Mouse (Mus musculus): ENCODE results near the gene Insr. TPM values are rescaled to one million over a fixed set of nuclear protein-coding genes. Genes with fewer than 3 reads are reported as not detected.

The Insr gene
- polyA plus RNA-seq, 1 experiment from 2014 or later, result 13.8 TPM

- no peak for TF ChIP-seq CTCF (IDR thresholded peaks at IDR 0.05)
- ATAC-seq, result no peak
- in situ Hi-C loops (cut with MboI; ENCODE audit: low pct_unique_long_range_greater_than_20kb), result no loop called here
- ChIA-PET CTCF (interaction anchor here (1.2 kb wide), 1 partner anchor 14 kb away, joined by 4 read pairs; no protein-coding TSS in a partner anchor), POLR2A (no interaction called here)
- DNase-seq (ENCODE audit: low read depth, low spot score), result no peak
- H3K27me3 ChIP-seq, result no peaks in the 10 kb centered on the region
Measured at GRCm38 (mm10) chr8:3273799-3274198, 5.6 kb downstream of the Insr start.

GRCm38 (mm10) chr8:3267449-3267761 lies 12.0 kb downstream of the Insr start:
- no peak for DNase-seq (ENCODE audit: low read depth, low spot score)
- CTCF ChIA-PET, result no interaction called here
- H3K27me3 ChIP-seq, result no peaks in the 10 kb centered on the region
- POLR2A ChIA-PET, result no interaction called here
- no peak for TF ChIP-seq CTCF (IDR thresholded peaks at IDR 0.05)
- in situ Hi-C loops (cut with MboI; ENCODE audit: low pct_unique_long_range_greater_than_20kb), result no loop called here
- ATAC-seq, result no peak

- H3K27me3 ChIP-seq, result no peaks in the 10 kb centered on the region
- DNase-seq (ENCODE audit: low read depth, low spot score) (no peak), ATAC-seq (no peak)
- CTCF ChIA-PET, result no interaction called here
- POLR2A ChIA-PET, result interaction anchor here (1.1 kb wide), 1 partner anchor 37 kb away, joined by 4 read pairs; no protein-coding TSS in a partner anchor
- no peak for TF ChIP-seq CTCF (IDR thresholded peaks at IDR 0.05)
- in situ Hi-C loops (cut with MboI; ENCODE audit: low pct_unique_long_range_greater_than_20kb), result no loop called here
Measured at GRCm38 (mm10) chr8:3266686-3267448, 12.6 kb downstream of the Insr start.

GRCm38 (mm10) chr8:3265182-3265581 lies 14.2 kb downstream of the Insr start:
- CTCF ChIA-PET, result no interaction called here
- no peak for TF ChIP-seq CTCF (IDR thresholded peaks at IDR 0.05)
- in situ Hi-C loops (cut with MboI; ENCODE audit: low pct_unique_long_range_greater_than_20kb), result no loop called here
- POLR2A ChIA-PET, result no interaction called here
- no peak for ATAC-seq
- H3K27me3 ChIP-seq, result no peaks in the 10 kb centered on the region
- DNase-seq (ENCODE audit: low read depth, low spot score), result no peak

- no peak for DNase-seq (ENCODE audit: low read depth, low spot score)
- TF ChIP-seq CTCF (IDR thresholded peaks at IDR 0.05), result no peak
- in situ Hi-C loops (cut with MboI; ENCODE audit: low pct_unique_long_range_greater_than_20kb), result no loop called here
- no peak for ATAC-seq
- ChIA-PET CTCF (no interaction called here), POLR2A (no interaction called here)
- H3K27me3 ChIP-seq, result no peaks in the 10 kb centered on the region
Measured at GRCm38 (mm10) chr8:3262779-3263178, 16.6 kb downstream of the Insr start.

GRCm38 (mm10) chr8:3261101-3261500 lies 18.3 kb downstream of the Insr start:
- TF ChIP-seq CTCF (IDR thresholded peaks at IDR 0.05), result no peak
- CTCF ChIA-PET, result no interaction called here
- DNase-seq (ENCODE audit: low read depth, low spot score) (no peak), ATAC-seq (no peak)
- POLR2A ChIA-PET, result no interaction called here
- H3K27me3 ChIP-seq, result no peaks in the 10 kb centered on the region
- in situ Hi-C loops (cut with MboI; ENCODE audit: low pct_unique_long_range_greater_than_20kb), result no loop called here

- POLR2A ChIA-PET, result interaction anchor here (0.6 kb wide), 1 partner anchor 211 kb away, joined by 5 read pairs; no protein-coding TSS in a partner anchor
- in situ Hi-C loops (cut with MboI; ENCODE audit: low pct_unique_long_range_greater_than_20kb), result no loop called here
- ATAC-seq, result peak; percentile 83
- CTCF ChIA-PET, result interaction anchor here (1.2 to 1.6 kb wide), 3 partner anchors 9 to 14 kb away, joined by 3 to 4 read pairs (median 3); no protein-coding TSS in a partner anchor
- peak; percentile 49 for DNase-seq (ENCODE audit: low read depth, low spot score)
- no peaks in the 10 kb centered on the region for H3K27me3 ChIP-seq
- TF ChIP-seq CTCF (IDR thresholded peaks at IDR 0.05), result no peak
Measured at GRCm38 (mm10) chr8:3260127-3260811, 19.1 kb downstream of the Insr start.

GRCm38 (mm10) chr8:3256147-3256940 lies 23.1 kb downstream of the Insr start:
- DNase-seq (ENCODE audit: low read depth, low spot score), result no peak
- ChIA-PET POLR2A (interaction anchor here (1.6 kb wide), 1 partner anchor 10 kb away, joined by 4 read pairs; no protein-coding TSS in a partner anchor), CTCF (interaction anchor here (0.7 kb wide), 1 partner anchor 20 kb away, joined by 3 read pairs; no protein-coding TSS in a partner anchor)
- no peak for ATAC-seq
- H3K27me3 ChIP-seq, result no peaks in the 10 kb centered on the region
- no peak for TF ChIP-seq CTCF (IDR thresholded peaks at IDR 0.05)
- in situ Hi-C loops (cut with MboI; ENCODE audit: low pct_unique_long_range_greater_than_20kb), result no loop called here

GRCm38 (mm10) chr8:3255321-3255720 lies 24.1 kb downstream of the Insr start:
- ChIA-PET CTCF (no interaction called here), POLR2A (no interaction called here)
- in situ Hi-C loops (cut with MboI; ENCODE audit: low pct_unique_long_range_greater_than_20kb), result no loop called here
- DNase-seq (ENCODE audit: low read depth, low spot score) (no peak), ATAC-seq (no peak)
- no peaks in the 10 kb centered on the region for H3K27me3 ChIP-seq
- no peak for TF ChIP-seq CTCF (IDR thresholded peaks at IDR 0.05)

- CTCF ChIA-PET, result interaction anchor here (1.4 kb wide), 1 partner anchor 16 kb away, joined by 3 read pairs; no protein-coding TSS in a partner anchor
- no peaks in the 10 kb centered on the region for H3K27me3 ChIP-seq
- POLR2A ChIA-PET, result interaction anchor here (1.0 kb wide), 1 partner anchor 16 kb away, joined by 3 read pairs; no protein-coding TSS in a partner anchor
- no peak for TF ChIP-seq CTCF (IDR thresholded peaks at IDR 0.05)
- no peak for ATAC-seq
- DNase-seq (ENCODE audit: low read depth, low spot score), result no peak
- in situ Hi-C loops (cut with MboI; ENCODE audit: low pct_unique_long_range_greater_than_20kb), result no loop called here
Measured at GRCm38 (mm10) chr8:3253179-3253578, 26.2 kb downstream of the Insr start.

Measured in Patski (cell line).